Mouse (Mus musculus) MEL-GATA-1-ER (cell line): ENCODE results near the gene Prodh2.
A peak's percentile ranks its signal among the peaks of the same experiment; 100 is the strongest.
"Not testable (repeated sequence)": the region's sequence is repeated elsewhere in the genome, so short reads cannot be mapped to it uniquely, and the experiment has no call there.

Experiments used
- DNase-seq: peaks from one replicate; pipeline ENCODE4 v3.0.0-alpha.2; 2012; ENCODE audit warnings: low read depth; ENCODE audit errors: extremely low read depth

Gene Prodh2

GRCm38 (mm10) chr7:30493401-30493931, at the start of gene Prodh2:
Gene Prodh2, plus strand, starts transcription at chr7:30493622.
- no peak for DNase-seq

GRCm38 (mm10) chr7:30443696-30444095, 49.7 kb upstream of the Prodh2 start:
- no peak for DNase-seq

- DNase-seq = no peak
Measured at GRCm38 (mm10) chr7:30444154-30444970, 49.1 kb upstream of the Prodh2 start.

GRCm38 (mm10) chr7:30444971-30445751, 48.3 kb upstream of the Prodh2 start, which contains the start of gene Aplp1:
Gene Aplp1, minus strand, starts transcription at chr7:30445535.
- no peak for DNase-seq

- no peak for DNase-seq
Measured at GRCm38 (mm10) chr7:30450241-30450640, 43.2 kb upstream of the Prodh2 start.

GRCm38 (mm10) chr7:30453327-30453726, 40.1 kb upstream of the Prodh2 start:
- DNase-seq = no peak

- no peak for DNase-seq
Measured at GRCm38 (mm10) chr7:30453766-30454165, 39.7 kb upstream of the Prodh2 start.

- no peak for DNase-seq
Measured at GRCm38 (mm10) chr7:30454259-30454658, 39.2 kb upstream of the Prodh2 start.

GRCm38 (mm10) chr7:30456487-30456886, 36.9 kb upstream of the Prodh2 start:
- DNase-seq = no peak

- no peak for DNase-seq
Measured at GRCm38 (mm10) chr7:30456911-30457628, 36.4 kb upstream of the Prodh2 start.

GRCm38 (mm10) chr7:30457629-30458330, 35.6 kb upstream of the Prodh2 start, which contains the start of the genes Kirrel2 and Nphs1:
Gene Kirrel2, minus strand, starts transcription at chr7:30457690.
Gene Nphs1, plus strand, starts transcription at chr7:30458315.
- DNase-seq = no peak

- DNase-seq = no peak
Measured at GRCm38 (mm10) chr7:30459484-30459883, 33.9 kb upstream of the Prodh2 start.

GRCm38 (mm10) chr7:30463568-30463967, 29.9 kb upstream of the Prodh2 start:
- no peak for DNase-seq

GRCm38 (mm10) chr7:30463996-30464395, 29.4 kb upstream of the Prodh2 start:
- DNase-seq = no peak

- no peak for DNase-seq
Measured at GRCm38 (mm10) chr7:30464816-30465300, 28.6 kb upstream of the Prodh2 start.

- peak; percentile 26 for DNase-seq
Measured at GRCm38 (mm10) chr7:30472411-30472810, 21.0 kb upstream of the Prodh2 start.

- no peak for DNase-seq
Measured at GRCm38 (mm10) chr7:30474999-30475398, 18.4 kb upstream of the Prodh2 start.

GRCm38 (mm10) chr7:30476136-30476535, 17.3 kb upstream of the Prodh2 start:
- DNase-seq = not testable (repeated sequence)

GRCm38 (mm10) chr7:30477415-30478381, 15.7 kb upstream of the Prodh2 start:
- DNase-seq = no peak
